Mouse (Mus musculus): Measurements from ENCODE around the gene Gdf3.

- TF ChIP-seq CTCF (IDR thresholded peaks at IDR 0.05; ENCODE audit: low read depth) (no peak), EP300 (IDR thresholded peaks at IDR 0.05; ENCODE audit: low read depth) (no peak)
Measured at GRCm38 (mm10) chr6:122602992-122603322, 6.9 kb downstream of the Gdf3 start.

Measured in liver, embryonic 14.5 days (tissue).